Mouse (Mus musculus): ENCODE measurements around the gene Gm6525. TPM values are rescaled to one million over a fixed set of nuclear protein-coding genes. Genes with fewer than 3 reads are reported as not detected.

Gene Gm6525
- total and polyA plus RNA-seq, 2 experiments, result not detected

- no peak for DNase-seq (ENCODE audit: extremely low read depth, low read depth, low spot score)
- H3K9ac ChIP-seq (ENCODE audit: low read depth, low read length), result no peak overlapping the region
- H3K4me1 ChIP-seq (ENCODE audit: control insufficient read depth, insufficient read depth, low read length), result no peaks in the 10 kb centered on the region
- TF ChIP-seq CTCF (IDR thresholded peaks at IDR 0.05; ENCODE audit: low read depth, low read length) (no peak), POLR2A (IDR thresholded peaks at IDR 0.05; ENCODE audit: extremely low read depth, insufficient read depth, low read length) (no peak)
- H3K27me3 ChIP-seq (ENCODE audit: control insufficient read depth, insufficient read depth, low read length), result no peaks in the 10 kb centered on the region
- no peak overlapping the region for H3K27ac ChIP-seq (replicated peaks; ENCODE audit: insufficient read depth, low read depth, low read length)
- H3K4me3 ChIP-seq (ENCODE audit: insufficient read depth, low read depth, low read length), result no peak overlapping the region
- no peaks in the 10 kb centered on the region for H3K79me2 ChIP-seq (ENCODE audit: control insufficient read depth, insufficient read depth, low read length)
- 99% methylated on average over 3 of the region's 3 CpGs for WGBS
- H3K36me3 ChIP-seq (ENCODE audit: control insufficient read depth, insufficient read depth, low read length), result no peaks in the 10 kb centered on the region; the same call in 1 of the 2 replicates
Measured at GRCm38 (mm10) chr3:84149831-84150230, 24.1 kb upstream of the Gm6525 start.

DNA sequence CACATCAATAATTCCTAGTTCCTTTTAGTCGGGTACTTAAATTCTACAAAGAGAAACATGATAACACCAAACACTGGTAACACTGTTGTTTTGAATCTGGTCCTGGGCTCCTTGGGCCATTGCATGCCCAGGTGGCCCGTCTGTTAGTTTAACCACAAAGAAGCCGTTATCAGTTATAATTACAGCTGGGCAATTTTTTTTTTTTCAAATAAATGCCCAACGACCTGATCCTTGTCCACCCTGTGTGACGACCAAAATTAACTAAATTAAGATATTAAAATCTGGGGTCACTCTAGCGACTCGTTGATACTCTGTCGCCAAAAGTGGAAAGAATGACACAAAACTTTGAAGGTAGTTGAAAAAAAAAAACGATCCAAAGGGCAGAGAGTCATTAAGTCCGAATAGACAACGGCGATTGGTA, 19.2 kb upstream of the Gm6525 start:
- no peak for TF ChIP-seq CTCF (IDR thresholded peaks at IDR 0.05; ENCODE audit: low read depth, low read length)
- Histone ChIP-seq H3K9ac (ENCODE audit: low read depth, low read length) (no peak overlapping the region), H3K4me3 (ENCODE audit: insufficient read depth, low read depth, low read length) (0 out of 2 replicates have a peak overlapping the region, but pooled peaks have one; percentile 21), H3K4me1 (ENCODE audit: control insufficient read depth, insufficient read depth, low read length) (no peaks in the 10 kb centered on the region), H3K79me2 (ENCODE audit: control insufficient read depth, insufficient read depth, low read length) (no peaks in the 10 kb centered on the region), H3K27me3 (ENCODE audit: control insufficient read depth, insufficient read depth, low read length) (no peaks in the 10 kb centered on the region), H3K27ac (replicated peaks; ENCODE audit: insufficient read depth, low read depth, low read length) (peak overlapping the region; percentile 60), H3K36me3 (ENCODE audit: control insufficient read depth, insufficient read depth, low read length) (peaks cover 1% of the 10 kb centered on the region; the same call in 1 of the 2 replicates)
- peak; percentile 71 for DNase-seq (ENCODE audit: extremely low read depth, low read depth, low spot score)
- 7% methylated on average over 12 of the region's 12 CpGs for WGBS

DNA sequence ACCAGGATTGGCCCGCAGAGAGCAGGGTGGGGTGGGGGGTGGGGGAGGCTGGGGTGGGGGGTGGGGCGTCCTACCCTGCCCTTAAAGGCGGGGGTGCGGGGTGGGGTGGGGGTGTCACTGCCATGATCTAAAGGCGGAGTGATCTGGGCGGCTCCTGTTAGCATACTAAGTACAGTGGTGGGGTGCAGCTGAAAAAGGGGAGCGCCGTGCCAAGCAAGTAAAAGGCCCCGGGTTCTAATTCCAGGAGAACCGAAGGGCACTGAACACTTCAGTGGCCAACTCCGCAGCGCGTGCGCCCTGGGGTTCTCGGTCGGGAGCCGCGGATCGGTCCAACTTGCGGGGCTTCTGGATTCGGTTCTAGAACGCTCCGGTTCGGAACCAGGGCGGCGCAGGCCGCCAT, 18.8 kb upstream of the Gm6525 start:
- H3K36me3 ChIP-seq (ENCODE audit: control insufficient read depth, insufficient read depth, low read length), result peaks cover 4% of the 10 kb centered on the region
- peak overlapping the region; percentile 56 for H3K4me3 ChIP-seq (ENCODE audit: insufficient read depth, low read depth, low read length)
- DNase-seq (ENCODE audit: extremely low read depth, low read depth, low spot score), result peak; percentile 61
- TF ChIP-seq CTCF (IDR thresholded peaks at IDR 0.05; ENCODE audit: low read depth, low read length) (no peak), POLR2A (IDR thresholded peaks at IDR 0.05; ENCODE audit: extremely low read depth, insufficient read depth, low read length) (no peak)
- no peaks in the 10 kb centered on the region for H3K79me2 ChIP-seq (ENCODE audit: control insufficient read depth, insufficient read depth, low read length)
- no peaks in the 10 kb centered on the region for H3K4me1 ChIP-seq (ENCODE audit: control insufficient read depth, insufficient read depth, low read length)
- peak overlapping the region; percentile 69 for H3K9ac ChIP-seq (ENCODE audit: low read depth, low read length)
- no peaks in the 10 kb centered on the region for H3K27me3 ChIP-seq (ENCODE audit: control insufficient read depth, insufficient read depth, low read length)
- 0% methylated on average over 27 of the region's 27 CpGs for WGBS
- peak overlapping the region; percentile 70 for H3K27ac ChIP-seq (replicated peaks; ENCODE audit: insufficient read depth, low read depth, low read length)

GRCm38 (mm10) chr3:84155558-84156006, 18.3 kb upstream of the Gm6525 start, which contains the start of gene Mnd1:
Mnd1 (minus strand) TSS chr3:84155786.
- H3K36me3 ChIP-seq (ENCODE audit: control insufficient read depth, insufficient read depth, low read length), result peaks cover 4% of the 10 kb centered on the region
- H3K4me1 ChIP-seq (ENCODE audit: control insufficient read depth, insufficient read depth, low read length), result no peaks in the 10 kb centered on the region
- H3K79me2 ChIP-seq (ENCODE audit: control insufficient read depth, insufficient read depth, low read length), result no peaks in the 10 kb centered on the region
- DNase-seq (ENCODE audit: extremely low read depth, low read depth, low spot score), result peak; percentile 89
- peak within 1 kb of the TSS; percentile 56 for H3K4me3 ChIP-seq (ENCODE audit: insufficient read depth, low read depth, low read length)
- under 1% methylated on average over 29 of the region's 29 CpGs for WGBS
- TF ChIP-seq POLR2A (IDR thresholded peaks at IDR 0.05; ENCODE audit: extremely low read depth, insufficient read depth, low read length) (0 out of 2 replicates have a peak, but pooled peaks have one; percentile 31), CTCF (IDR thresholded peaks at IDR 0.05; ENCODE audit: low read depth, low read length) (peak; percentile 87)
- peak within 1 kb of the TSS; percentile 70 for H3K27ac ChIP-seq (replicated peaks; ENCODE audit: insufficient read depth, low read depth, low read length)
- H3K27me3 ChIP-seq (ENCODE audit: control insufficient read depth, insufficient read depth, low read length), result no peaks in the 10 kb centered on the region
- H3K9ac ChIP-seq (ENCODE audit: low read depth, low read length), result peak within 1 kb of the TSS; percentile 69

- no peaks in the 10 kb centered on the region for H3K27me3 ChIP-seq (ENCODE audit: control insufficient read depth, insufficient read depth, low read length)
- 71% methylated on average over 6 of the region's 6 CpGs for WGBS
- H3K27ac ChIP-seq (replicated peaks; ENCODE audit: insufficient read depth, low read depth, low read length), result no peak overlapping the region
- H3K36me3 ChIP-seq (ENCODE audit: control insufficient read depth, insufficient read depth, low read length), result peaks cover 4% of the 10 kb centered on the region
- no peaks in the 10 kb centered on the region for H3K79me2 ChIP-seq (ENCODE audit: control insufficient read depth, insufficient read depth, low read length)
- no peaks in the 10 kb centered on the region for H3K4me1 ChIP-seq (ENCODE audit: control insufficient read depth, insufficient read depth, low read length)
- H3K4me3 ChIP-seq (ENCODE audit: insufficient read depth, low read depth, low read length), result no peak overlapping the region
- H3K9ac ChIP-seq (ENCODE audit: low read depth, low read length), result no peak overlapping the region
- DNase-seq (ENCODE audit: extremely low read depth, low read depth, low spot score), result no peak
- TF ChIP-seq CTCF (IDR thresholded peaks at IDR 0.05; ENCODE audit: low read depth, low read length), result no peak
- no peak for TF ChIP-seq POLR2A (IDR thresholded peaks at IDR 0.05; ENCODE audit: extremely low read depth, insufficient read depth, low read length)
Measured at GRCm38 (mm10) chr3:84156105-84156504, 17.8 kb upstream of the Gm6525 start.

DNA sequence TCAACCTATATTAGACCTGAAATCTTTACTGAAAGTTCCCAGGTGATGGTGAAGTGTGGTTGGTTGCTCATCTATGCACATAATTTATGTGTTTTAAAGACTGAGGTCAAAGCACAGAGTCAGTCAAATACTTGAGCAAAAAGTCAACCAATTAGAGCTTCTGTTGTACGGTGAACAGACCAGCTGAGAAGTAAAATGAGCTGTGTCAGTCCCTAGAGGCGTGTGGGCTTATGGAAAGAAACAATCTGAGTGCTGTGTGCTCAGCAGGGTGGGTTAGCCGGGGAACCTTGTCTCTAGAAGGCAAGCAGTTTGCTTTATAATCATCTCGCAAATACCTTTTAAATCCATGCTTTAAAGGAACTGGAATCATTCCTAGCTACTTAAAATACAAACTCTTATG, 16.9 kb upstream of the Gm6525 start:
- 95% methylated on average over 4 of the region's 4 CpGs for WGBS
- TF ChIP-seq CTCF (IDR thresholded peaks at IDR 0.05; ENCODE audit: low read depth, low read length) (no peak), POLR2A (IDR thresholded peaks at IDR 0.05; ENCODE audit: extremely low read depth, insufficient read depth, low read length) (no peak)
- H3K4me3 ChIP-seq (ENCODE audit: insufficient read depth, low read depth, low read length), result no peak overlapping the region
- H3K36me3 ChIP-seq (ENCODE audit: control insufficient read depth, insufficient read depth, low read length), result peaks cover 6% of the 10 kb centered on the region
- DNase-seq (ENCODE audit: extremely low read depth, low read depth, low spot score), result no peak
- no peaks in the 10 kb centered on the region for H3K79me2 ChIP-seq (ENCODE audit: control insufficient read depth, insufficient read depth, low read length)
- H3K27me3 ChIP-seq (ENCODE audit: control insufficient read depth, insufficient read depth, low read length), result no peaks in the 10 kb centered on the region
- no peaks in the 10 kb centered on the region for H3K4me1 ChIP-seq (ENCODE audit: control insufficient read depth, insufficient read depth, low read length)
- no peak overlapping the region for H3K9ac ChIP-seq (ENCODE audit: low read depth, low read length)
- no peak overlapping the region for H3K27ac ChIP-seq (replicated peaks; ENCODE audit: insufficient read depth, low read depth, low read length)
